Mouse (Mus musculus): ENCODE results near the gene Myom1.

The Myom1 gene

GRCm38 (mm10) chr17:71059213-71059612 is 56.8 kb downstream of the Myom1 start:
- no peak for DNase-seq (ENCODE audit: low spot score)

GRCm38 (mm10) chr17:71062049-71062560 is 59.7 kb downstream of the Myom1 start:
- DNase-seq (ENCODE audit: low spot score): no peak

- DNase-seq (ENCODE audit: low spot score): no peak
Observed at GRCm38 (mm10) chr17:71062870-71063602, 60.6 kb downstream of the Myom1 start.

- no peak for DNase-seq (ENCODE audit: low spot score)
Observed at GRCm38 (mm10) chr17:71064463-71065014, 62.1 kb downstream of the Myom1 start.

GRCm38 (mm10) chr17:71065127-71065526 is 62.7 kb downstream of the Myom1 start:
- DNase-seq (ENCODE audit: low spot score): no peak

GRCm38 (mm10) chr17:71069176-71069575 is 66.7 kb downstream of the Myom1 start:
- no peak for DNase-seq (ENCODE audit: low spot score)

GRCm38 (mm10) chr17:71071958-71072357 is 69.5 kb downstream of the Myom1 start:
- DNase-seq (ENCODE audit: low spot score): no peak

GRCm38 (mm10) chr17:71074386-71074785 is 72.0 kb downstream of the Myom1 start:
- DNase-seq (ENCODE audit: low spot score): no peak

- DNase-seq (ENCODE audit: low spot score): no peak
Observed at GRCm38 (mm10) chr17:71081986-71082385, 79.6 kb downstream of the Myom1 start.

GRCm38 (mm10) chr17:71086969-71087368 is 84.5 kb downstream of the Myom1 start:
- DNase-seq (ENCODE audit: low spot score): no peak

- DNase-seq (ENCODE audit: low spot score): no peak
Observed at GRCm38 (mm10) chr17:71087396-71088153, 85.1 kb downstream of the Myom1 start.

GRCm38 (mm10) chr17:71088154-71088521 is 85.7 kb downstream of the Myom1 start:
- DNase-seq (ENCODE audit: low spot score): no peak

- DNase-seq (ENCODE audit: low spot score): no peak
Observed at GRCm38 (mm10) chr17:71088991-71089434, 86.6 kb downstream of the Myom1 start.

GRCm38 (mm10) chr17:71089781-71090480 is 87.5 kb downstream of the Myom1 start:
- DNase-seq (ENCODE audit: low spot score): no peak

GRCm38 (mm10) chr17:71091024-71091423 is 88.6 kb downstream of the Myom1 start:
- DNase-seq (ENCODE audit: low spot score): no peak

- no peak for DNase-seq (ENCODE audit: low spot score)
Observed at GRCm38 (mm10) chr17:71092341-71092740, 89.9 kb downstream of the Myom1 start.

GRCm38 (mm10) chr17:71093793-71094192 is 91.4 kb downstream of the Myom1 start:
- no peak for DNase-seq (ENCODE audit: low spot score)

GRCm38 (mm10) chr17:71094438-71094837 is 92.0 kb downstream of the Myom1 start:
- DNase-seq (ENCODE audit: low spot score): no peak

GRCm38 (mm10) chr17:71096557-71097208 is 94.2 kb downstream of the Myom1 start:
- no peak for DNase-seq (ENCODE audit: low spot score)

GRCm38 (mm10) chr17:71097209-71097597 is 94.8 kb downstream of the Myom1 start:
- DNase-seq (ENCODE audit: low spot score): no peak

GRCm38 (mm10) chr17:71098606-71099005 is 96.2 kb downstream of the Myom1 start:
- DNase-seq (ENCODE audit: low spot score): no peak
